Mouse (Mus musculus) thymus, postnatal 10 days (tissue): Measurements from ENCODE around the gene Pex16.
"Not testable (repeated sequence)": the region's sequence is repeated elsewhere in the genome, so short reads cannot be mapped to it uniquely, and the experiment has no call there.

Experiments used
- DNase-seq, 2 experiments: peaks; one replicate each; pipeline ENCODE4 v3.0.0; 2021; ENCODE audit warnings: low spot score in 2 of 2

Gene Pex16

DNA sequence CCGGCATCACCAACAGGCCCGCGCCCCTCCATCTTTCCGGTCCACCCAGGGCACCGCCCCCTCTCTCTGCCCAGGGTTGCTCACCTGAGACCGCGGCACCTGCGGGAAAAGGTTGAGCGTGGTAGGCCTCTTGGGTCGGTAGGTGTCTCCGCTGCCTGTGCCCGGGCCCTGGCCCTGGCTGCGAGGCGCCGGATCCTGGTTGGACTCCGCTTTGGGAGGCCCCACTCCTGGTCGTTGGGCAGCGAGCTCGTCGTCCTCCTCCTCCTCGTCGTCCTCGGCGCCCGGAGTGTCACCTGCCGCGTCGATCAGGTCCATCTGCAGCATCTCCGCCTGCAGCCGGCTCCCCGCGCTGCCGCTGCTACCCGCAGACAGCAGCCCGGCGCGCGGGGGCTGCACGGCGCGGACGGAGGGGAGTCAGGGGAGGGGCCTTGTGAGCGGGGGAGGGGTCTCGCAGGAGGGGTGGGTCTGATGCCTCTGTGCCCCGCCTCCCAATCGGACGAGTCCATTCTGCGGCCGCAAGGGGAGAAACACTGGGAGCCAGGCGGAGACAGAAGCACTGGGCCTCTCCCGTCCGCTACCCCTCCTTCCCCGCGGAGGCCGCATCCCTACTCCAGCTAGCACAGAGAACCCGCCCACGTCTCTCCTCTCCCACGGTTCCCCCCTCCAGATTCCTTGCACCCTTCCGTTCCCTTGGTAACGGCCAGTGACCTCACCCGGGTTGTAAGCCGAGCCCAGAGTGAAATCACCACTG is 14.6 kb downstream of the Pex16 start:
- DNase-seq: peak; percentile 28 to 31

DNA sequence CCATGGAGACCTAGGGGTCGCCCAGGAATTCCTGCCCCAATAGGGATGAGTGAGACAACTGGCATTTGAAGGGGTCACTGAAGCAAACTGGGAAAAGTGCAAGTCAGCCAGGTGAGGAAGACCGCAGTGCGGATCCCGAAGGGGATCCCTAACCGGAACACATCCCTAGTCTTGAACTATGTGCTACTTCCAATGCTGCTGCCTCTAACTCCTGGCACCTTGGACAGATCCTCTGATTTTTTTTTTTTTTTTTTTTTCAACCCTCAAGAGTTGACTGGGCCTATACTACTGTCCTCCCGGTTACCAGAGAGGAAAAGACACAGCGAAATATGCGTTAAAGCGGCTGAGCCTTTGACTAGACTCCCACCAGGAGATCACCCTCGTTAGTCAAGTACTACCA is 15.2 kb downstream of the Pex16 start:
- no peak for DNase-seq

DNA sequence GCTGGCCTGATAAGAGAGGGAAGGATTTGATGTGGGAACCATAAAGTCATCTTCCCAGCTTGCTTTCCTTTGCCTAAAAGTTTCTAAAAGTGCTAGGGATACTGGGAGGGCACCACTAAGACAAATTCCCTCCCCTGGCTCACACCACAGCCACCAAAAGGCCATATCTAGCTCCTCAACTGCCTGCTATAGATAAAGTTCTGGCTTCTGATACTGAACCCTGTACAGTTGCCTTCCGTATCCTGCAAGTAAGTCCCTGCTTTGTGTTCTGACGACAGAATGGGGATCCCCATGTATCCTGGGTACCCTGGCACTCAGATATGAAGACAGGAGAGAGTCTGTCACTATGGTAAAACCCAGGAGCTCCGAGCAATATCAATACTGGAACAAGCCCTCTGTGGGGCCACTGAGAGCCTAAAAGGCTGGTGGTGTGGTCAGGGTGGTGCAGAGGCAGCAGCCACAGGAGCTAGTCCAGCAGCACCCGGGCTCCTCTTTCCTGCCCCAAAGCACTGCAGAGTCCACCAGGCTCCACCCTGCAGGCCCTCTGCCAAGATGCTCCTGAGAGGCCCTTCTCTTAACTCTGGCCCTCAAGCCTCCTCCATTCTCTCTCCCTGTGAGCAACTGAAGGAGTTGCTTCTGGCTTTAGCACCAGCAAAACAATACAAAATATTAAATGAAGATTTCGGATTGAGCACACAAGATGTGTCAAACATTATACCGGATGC is 15.9 kb downstream of the Pex16 start:
- no peak for DNase-seq

- DNase-seq: no peak
These were observed 16.6 kb downstream of the Pex16 start for GRCm38 (mm10) chr2:92391116-92391515.

- DNase-seq: no peak
These were observed 17.3 kb downstream of the Pex16 start for GRCm38 (mm10) chr2:92391703-92392317.

- no peak for DNase-seq
These were observed 18.1 kb downstream of the Pex16 start for GRCm38 (mm10) chr2:92392318-92393264.

DNA sequence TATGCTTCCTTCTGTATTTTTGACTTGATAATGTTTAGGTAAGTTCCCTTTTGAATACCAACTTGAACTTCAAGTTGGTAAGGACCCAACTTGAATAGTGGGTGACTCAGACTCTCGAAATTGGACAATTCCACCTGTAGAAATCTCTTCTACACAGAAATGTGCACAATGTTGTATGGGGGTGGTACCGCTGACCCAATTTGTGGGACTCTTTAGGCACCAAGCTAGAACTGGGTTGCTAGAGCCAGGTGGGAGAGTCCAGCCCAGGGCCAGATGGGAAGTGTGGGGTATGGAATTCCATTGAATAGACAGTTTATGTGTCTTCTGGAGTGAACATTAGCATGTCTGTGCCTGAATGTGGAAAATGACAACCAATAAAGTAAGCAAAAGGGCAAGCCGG is 21.1 kb downstream of the Pex16 start:
- DNase-seq: no peak

DNA sequence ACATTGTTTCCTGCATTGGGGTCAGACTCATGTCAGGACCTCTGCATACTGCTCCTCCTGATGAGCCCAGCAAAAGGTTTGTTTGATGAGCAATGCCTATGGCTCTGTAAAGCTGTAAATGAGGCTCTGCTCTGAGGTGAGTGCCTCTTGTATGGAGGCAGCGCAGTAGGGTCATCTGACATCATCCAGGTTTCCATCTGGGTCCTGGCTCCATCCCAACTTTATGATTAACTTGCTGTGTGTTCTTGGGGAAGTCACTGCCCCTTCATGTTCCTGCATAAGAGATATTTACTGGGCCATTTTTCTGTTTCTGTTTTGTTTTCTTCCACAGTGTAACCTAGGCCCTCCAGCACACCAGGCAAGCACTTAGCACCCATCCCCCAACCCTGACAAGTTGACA is 23.0 kb downstream of the Pex16 start:
- DNase-seq: no peak

DNA sequence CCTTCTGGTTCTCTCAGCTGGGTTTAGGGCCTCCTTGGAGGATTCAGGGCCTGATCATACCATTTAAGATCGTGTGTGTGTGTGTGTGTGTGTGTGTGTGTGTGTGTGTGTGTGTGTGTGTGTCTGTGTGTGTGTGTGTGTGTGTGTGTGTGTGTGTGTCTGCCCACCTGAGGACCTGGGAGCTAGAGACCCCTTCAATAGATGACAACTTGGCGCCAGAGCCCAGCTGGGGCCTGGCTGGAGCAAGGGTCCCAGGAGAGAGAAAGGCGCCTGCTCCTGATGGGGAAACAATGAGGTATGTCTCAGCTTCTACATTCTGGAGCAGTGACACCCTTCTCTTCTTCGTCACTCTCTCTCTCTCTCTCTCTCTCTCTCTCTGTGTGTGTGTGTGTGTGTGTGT is 25.4 kb downstream of the Pex16 start:
- DNase-seq: not testable (repeated sequence)

DNA sequence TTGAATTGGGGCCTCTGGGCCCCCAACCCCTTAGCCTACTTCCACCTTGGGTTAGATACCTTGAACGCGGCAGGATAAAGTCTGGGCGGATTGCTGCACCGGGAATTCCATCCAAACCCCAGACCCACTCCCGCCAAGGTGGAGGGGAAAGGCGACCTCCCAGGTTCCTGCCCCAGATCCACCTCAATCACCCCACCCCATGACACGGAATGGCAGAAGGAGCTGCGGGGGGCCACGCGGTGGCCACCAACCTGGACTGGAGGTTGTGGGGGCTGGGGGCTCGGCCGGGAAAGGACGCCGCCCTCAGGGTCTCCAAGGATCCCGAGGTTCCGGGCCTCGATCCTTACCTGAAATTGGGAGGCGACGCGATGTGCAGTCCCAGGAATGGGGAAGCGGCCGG is 26.2 kb downstream of the Pex16 start:
- no peak for DNase-seq

- no peak for DNase-seq
These were observed 26.6 kb downstream of the Pex16 start, which contains the start of gene Mapk8ip1 for GRCm38 (mm10) chr2:92401091-92401561. TSS of gene Mapk8ip1 (minus strand) at chr2:92401263.

DNA sequence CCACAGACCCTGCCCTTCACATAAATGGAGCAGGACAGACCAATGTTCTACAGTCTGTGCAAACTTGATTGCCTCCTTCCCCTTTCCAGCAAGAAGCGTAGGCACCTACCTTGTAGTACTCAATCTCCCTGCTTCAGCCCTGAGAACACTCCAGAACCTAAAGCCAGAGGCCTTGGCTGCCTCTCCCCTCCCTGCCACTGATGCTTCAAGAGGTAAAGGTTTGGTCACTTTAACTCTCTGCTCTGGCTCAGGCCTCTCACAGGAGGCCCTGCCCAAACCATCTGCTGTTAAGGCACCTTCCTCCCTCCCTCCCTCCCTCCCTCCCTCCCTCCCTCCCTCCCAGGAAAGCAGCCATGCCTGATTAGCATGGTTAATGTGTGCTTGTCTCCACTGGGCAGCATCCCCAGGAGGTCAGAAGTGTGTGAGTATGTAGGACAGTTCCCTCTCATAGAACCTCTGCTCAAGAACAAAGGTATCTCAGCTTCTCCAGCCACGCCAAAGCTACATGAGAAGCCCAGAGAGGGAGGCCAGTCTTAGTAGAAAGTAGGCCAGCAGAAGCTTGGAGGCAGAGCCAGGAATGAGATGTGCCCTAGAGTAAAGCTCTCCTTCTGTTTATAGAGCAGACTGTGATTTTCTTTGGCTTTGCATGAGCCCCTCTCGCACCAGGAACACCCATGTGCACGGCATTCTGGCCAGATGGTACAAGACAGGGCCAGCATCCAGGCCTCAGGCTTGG is 28.3 kb downstream of the Pex16 start:
- DNase-seq: no peak

GRCm38 (mm10) chr2:92403776-92404319 is 29.4 kb downstream of the Pex16 start:
- no peak for DNase-seq

DNA sequence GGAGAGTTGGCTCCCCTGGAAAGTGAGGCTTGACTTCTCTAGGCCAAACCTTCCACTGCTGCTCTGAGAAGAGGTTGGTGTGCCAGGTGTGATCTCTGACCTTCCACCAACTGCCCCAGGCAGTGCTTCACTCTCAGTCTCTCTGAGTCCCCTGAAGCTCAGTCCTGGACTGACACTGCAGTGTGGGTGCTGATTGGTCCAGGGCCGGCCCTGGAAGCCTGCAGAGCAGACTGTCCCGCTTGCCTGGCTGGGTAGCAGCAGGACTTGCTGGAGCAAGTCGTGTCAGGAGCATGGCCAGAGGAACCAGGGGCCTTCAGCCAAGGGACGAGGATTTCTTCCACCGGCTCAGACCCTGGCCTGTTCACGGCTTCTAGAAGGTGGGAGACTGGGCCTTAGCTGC is 30.3 kb downstream of the Pex16 start:
- DNase-seq: no peak

DNA sequence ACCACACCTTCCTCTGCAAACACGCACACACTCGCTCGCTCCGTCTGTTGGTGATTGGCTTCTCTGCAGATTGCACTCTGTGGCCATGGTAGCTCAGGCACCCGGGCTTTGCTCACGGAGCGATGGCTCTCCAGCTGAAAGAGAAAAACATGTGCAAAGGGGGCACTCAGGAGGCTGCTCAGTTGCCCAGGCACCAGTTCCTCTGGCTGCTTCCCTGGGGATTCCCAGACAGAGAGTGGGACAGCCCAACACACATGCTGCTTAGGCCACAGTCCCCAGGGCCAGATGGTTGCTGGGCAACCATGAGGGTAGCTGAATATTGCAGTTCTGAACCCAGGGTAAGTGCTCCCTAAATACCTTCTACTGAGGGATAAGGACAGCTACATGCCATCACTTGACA is 31.2 kb downstream of the Pex16 start:
- no peak for DNase-seq

GRCm38 (mm10) chr2:92408309-92409045 is 34.0 kb downstream of the Pex16 start:
- DNase-seq: no peak

DNA sequence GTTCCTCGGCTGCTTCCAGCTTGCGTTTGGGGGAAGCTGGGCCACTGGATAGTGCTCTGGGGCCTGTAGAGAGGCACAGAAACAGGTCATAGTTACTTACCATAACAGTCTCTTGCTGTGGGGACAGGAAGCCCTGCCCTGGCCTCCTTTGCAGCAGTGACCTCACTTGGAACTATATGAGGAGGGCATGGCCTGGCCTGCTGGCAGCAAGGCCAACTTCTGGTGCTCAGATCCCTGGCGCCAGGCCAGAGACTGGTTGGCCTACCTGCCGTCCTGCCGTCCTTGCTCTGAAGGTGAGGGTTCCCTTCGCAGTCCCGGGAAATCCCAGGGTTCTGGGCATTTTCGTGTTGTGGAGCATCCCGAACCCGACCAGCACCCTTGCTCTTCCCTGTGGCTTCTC is 37.2 kb downstream of the Pex16 start:
- DNase-seq: no peak

DNA sequence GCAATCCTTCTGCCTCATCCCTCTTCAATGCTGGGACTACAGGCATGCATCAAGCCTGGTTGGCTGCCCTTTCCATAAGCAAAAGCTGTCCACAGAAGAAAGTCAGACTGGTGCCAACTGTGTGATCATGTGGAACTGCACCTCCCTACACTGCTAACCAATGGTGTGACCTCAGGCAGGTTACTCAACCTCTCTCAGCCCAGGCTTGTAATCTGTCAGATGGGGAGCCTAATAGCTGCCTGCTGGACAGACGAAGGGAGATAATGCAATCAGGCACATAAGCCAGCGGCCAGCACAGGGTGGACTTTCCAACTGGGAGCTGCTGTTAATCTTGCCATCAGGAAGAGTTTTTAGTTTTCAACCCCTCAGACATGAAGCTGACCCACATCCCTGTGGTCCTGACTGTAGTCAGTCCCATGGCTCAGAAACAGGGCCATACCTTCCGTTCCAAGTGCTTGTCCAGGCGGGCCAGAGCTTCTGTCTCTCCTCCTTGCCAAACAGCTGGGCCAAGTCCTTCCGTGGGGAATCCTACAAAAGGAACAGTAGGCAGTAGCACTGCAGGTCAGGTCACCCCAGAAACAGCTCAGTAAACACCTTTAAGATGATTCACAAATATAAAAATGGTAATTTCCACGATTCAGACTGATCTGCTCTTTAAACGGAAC is 47.4 kb downstream of the Pex16 start:
- DNase-seq: no peak

DNA sequence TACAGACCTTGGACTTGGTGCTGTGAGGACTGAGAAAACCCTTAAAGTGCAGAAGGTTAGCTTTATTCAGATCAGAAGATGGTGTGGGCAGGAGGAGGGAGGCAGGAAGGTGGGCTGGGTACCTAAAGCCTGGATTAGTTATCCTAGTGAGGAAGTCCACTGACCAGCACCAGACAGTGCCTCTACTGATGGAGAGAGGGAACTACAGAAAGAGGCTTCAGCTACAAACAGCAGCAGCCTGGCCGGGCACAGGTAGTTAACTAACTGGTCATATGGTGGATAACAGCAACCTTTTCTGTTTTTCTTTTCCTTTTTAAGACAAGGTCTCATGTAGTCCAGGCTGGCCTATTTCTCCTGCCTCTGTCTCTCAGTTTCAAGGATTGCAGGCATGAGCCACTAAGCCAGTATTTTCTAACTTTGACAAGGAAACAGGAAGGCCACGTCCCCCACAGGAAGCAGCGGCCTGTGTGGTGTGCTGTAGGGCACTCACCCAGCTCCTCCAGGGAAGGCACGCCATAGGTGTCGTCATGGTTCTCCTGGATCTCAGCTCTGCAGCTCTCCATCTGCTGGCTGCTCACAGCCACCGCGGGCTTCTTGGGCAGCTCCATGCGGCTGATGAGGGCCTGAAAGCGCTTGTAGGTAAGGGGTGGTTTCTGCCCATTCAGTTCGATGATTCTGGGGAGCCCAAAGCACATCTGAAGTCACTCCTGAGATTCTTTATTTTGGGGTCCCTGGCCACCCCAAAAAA is 48.1 kb downstream of the Pex16 start:
- no peak for DNase-seq
